Mouse (Mus musculus): ENCODE data around the gene Map3k4. TPM values are rescaled to one million over a fixed set of nuclear protein-coding genes. Genes with fewer than 3 reads are reported as not detected.

The Map3k4 gene
- polyA plus RNA-seq (2014; fragmentation: Illumina TruSeq; extraction: RNeasy Lipid Tissue Mini Kit (QIAGEN cat#74804)): 10.0 TPM

DNA sequence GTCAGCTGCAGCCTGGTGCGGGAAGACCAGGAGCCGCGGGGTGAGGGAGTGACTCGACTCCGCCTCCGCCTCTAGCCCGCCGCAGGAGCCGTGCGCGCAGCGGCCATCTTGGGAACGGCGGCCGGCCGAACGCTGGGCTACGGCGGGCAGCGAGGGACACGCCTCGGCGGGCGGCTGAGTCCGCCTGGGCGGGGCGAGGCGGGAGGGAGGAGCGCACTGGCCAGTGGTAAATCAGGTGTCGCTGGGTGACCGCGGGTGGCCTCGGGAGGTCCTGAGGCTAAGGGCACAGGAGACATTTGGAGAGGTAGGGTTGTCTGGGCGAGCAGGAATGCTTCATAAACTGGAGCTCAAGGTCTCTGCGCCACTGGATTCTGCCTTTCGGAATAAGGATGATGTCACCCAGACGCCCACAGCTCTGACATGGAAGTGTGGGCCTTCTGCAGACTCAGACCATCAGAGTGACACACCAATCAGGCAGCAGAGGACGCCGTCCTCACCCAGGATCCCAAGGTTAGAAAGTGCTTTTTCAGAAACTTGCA is at the start of gene Map3k4:
Map3k4 (minus strand) TSS at position 134 of the 539 bp plus-strand sequence.

Other genes with a start within 250 kb of the Map3k4 start
- gene Agpat4, start 200.1 kb downstream of the Map3k4 start, polyA plus RNA-seq (2014; fragmentation: Illumina TruSeq; extraction: RNeasy Lipid Tissue Mini Kit (QIAGEN cat#74804)): 5.2 TPM
- not detected for gene Plg, start 59.8 kb upstream of the Map3k4 start, polyA plus RNA-seq (2014; fragmentation: Illumina TruSeq; extraction: RNeasy Lipid Tissue Mini Kit (QIAGEN cat#74804))
- gene Slc22a3, start 188.9 kb upstream of the Map3k4 start, polyA plus RNA-seq (2014; fragmentation: Illumina TruSeq; extraction: RNeasy Lipid Tissue Mini Kit (QIAGEN cat#74804)): 14.3 TPM

Data from ovary, adult 10 weeks (tissue).